Mouse (Mus musculus): Measurements from ENCODE around the gene Ppp1r14d.

GRCm38 (mm10) chr2:119194140-119194539 is 35.6 kb downstream of the Ppp1r14d start:
- TF ChIP-seq CHD2 (IDR thresholded peaks at IDR 0.05; ENCODE audit: low read depth, low read length) (no peak), ZNF384 (IDR thresholded peaks at IDR 0.05; ENCODE audit: low read depth, low read length) (no peak), HCFC1 (IDR thresholded peaks at IDR 0.05; ENCODE audit: borderline replicate concordance, insufficient read depth, low read length) (no peak), MAFK (IDR thresholded peaks at IDR 0.05; ENCODE audit: insufficient read depth, low read depth, low read length) (no peak), ZC3H11A (IDR thresholded peaks at IDR 0.05; ENCODE audit: borderline replicate concordance, low read depth, low read length) (no peak)
